Mouse (Mus musculus) olfactory bulb, adult 2 months (tissue): ENCODE measurements around the gene Wfdc1.

Experiments used
- CTCF ChIP-seq: fragments of 200-500 bp; IDR thresholded peaks from 2 replicates; pipeline ENCODE4 v1.5.1; 2012; ENCODE audit warnings: low read depth, mild to moderate bottlenecking, low read length, moderate library complexity; ENCODE audit not compliant: insufficient read depth
- POLR2A ChIP-seq: fragments of 200-500 bp; IDR thresholded peaks from 2 replicates; pipeline ENCODE4 v1.6.1; 2012; ENCODE audit warnings: mild to moderate bottlenecking, low read depth, low read length, moderate library complexity; ENCODE audit not compliant: insufficient read depth

GRCm38 (mm10) chr8:119679184-119679583 is 13.0 kb downstream of the Wfdc1 start:
- TF ChIP-seq CTCF, result no peak
- no peak for TF ChIP-seq POLR2A
